Mouse (Mus musculus) G1E-ER4 (cell line): ENCODE measurements around the gene Zfp654. TPM values are rescaled to one million over a fixed set of nuclear protein-coding genes. Genes with fewer than 3 reads are reported as not detected.

Source experiments
- GATA1 ChIP-seq: IDR thresholded peaks from one replicate; pipeline ENCODE4 v1.8.0; 2012; ENCODE audit warnings: low read length, inconsistent platforms
- polyA plus RNA-seq: library from polyadenylated mRNA; stranded (reverse); fragments of >175 nt; gene quantifications from 2 replicates; pipeline ENCODE4 v1.2.3, GENCODE M21; 2012

The Zfp654 gene
- polyA plus RNA-seq, 1 experiment: 2.0 TPM

GRCm38 (mm10) chr16:64756321-64756720, 95.1 kb downstream of the Zfp654 start:
- no peak for TF ChIP-seq GATA1

- no peak for TF ChIP-seq GATA1
Measured at GRCm38 (mm10) chr16:64754743-64755139, 96.7 kb downstream of the Zfp654 start.

DNA sequence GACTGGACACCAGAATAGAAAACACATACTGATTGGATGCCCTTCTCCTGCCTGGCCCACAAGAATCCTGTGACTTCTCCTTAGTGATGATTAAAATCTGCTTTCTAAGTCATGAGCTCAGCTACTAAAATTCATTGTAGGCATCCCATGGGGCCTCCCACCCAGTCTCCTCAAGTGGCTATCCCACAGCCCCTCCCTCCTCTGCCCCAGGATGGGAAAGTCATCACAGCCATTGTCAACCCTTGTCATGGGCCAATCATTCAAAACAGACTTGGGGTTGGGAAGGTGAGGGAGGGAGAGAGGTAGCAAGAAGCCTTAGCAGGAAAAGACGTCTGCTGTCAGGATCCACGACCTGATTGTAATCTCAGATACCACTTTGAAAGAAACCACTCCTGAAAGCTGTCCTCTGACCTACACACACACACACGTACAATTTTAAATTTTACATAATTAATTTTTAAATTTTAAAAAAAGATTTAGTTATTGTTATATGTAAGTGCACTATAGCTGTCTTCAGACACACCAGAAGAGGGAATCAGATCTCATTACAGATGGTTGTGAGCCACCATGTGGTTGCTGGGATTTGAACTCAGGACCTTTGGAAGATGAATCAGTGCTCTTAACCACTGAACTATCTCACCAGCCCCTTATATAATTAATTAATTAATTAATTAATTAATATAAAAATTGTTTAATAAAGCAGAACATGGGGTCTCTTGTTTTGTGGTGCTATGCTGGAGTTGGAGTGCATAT, 97.3 kb downstream of the Zfp654 start:
- no peak for TF ChIP-seq GATA1

DNA sequence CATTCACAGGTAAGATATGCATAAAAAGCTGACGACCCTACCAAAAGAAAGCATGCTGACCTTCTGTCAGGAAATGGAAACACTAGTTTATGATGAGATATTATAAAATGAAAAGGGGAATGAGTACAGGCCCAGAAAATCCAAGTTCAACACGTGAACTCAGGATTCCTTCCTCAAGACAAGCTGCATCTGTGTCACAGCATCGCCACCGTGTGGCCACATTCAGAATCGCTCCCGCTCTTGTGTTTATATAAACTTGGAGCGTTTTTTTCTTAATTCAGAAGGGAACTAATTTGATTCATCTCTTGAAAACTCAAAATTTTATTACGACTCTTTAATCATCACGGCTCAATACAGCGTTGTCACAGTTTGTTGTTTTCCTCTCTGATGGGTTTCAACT, 103.2 kb downstream of the Zfp654 start:
- TF ChIP-seq GATA1: no peak

GRCm38 (mm10) chr16:64745089-64745488, 106.4 kb downstream of the Zfp654 start:
- TF ChIP-seq GATA1: no peak

- TF ChIP-seq GATA1: no peak
Measured at GRCm38 (mm10) chr16:64737289-64737688, 114.2 kb downstream of the Zfp654 start.

Other genes with a start within 250 kb of the Zfp654 start
- gene Csnka2ip, start 249.2 kb downstream of the Zfp654 start, polyA plus RNA-seq: not detected in 2 replicates
- 8.4 and 10.8 TPM in 2 replicates for gene 4930453N24Rik, start 80.5 kb downstream of the Zfp654 start, polyA plus RNA-seq
- gene Cggbp1, start 344 bp upstream of the Zfp654 start, polyA plus RNA-seq: 25.6 and 26.9 TPM in 2 replicates